Mouse (Mus musculus): ENCODE measurements around the gene Cd5. TPM values are rescaled to one million over a fixed set of nuclear protein-coding genes. Genes with fewer than 3 reads are reported as not detected.

Gene Cd5
- polyA plus RNA-seq, 1 experiment from 2014 or later: 0.52 TPM

DNA sequence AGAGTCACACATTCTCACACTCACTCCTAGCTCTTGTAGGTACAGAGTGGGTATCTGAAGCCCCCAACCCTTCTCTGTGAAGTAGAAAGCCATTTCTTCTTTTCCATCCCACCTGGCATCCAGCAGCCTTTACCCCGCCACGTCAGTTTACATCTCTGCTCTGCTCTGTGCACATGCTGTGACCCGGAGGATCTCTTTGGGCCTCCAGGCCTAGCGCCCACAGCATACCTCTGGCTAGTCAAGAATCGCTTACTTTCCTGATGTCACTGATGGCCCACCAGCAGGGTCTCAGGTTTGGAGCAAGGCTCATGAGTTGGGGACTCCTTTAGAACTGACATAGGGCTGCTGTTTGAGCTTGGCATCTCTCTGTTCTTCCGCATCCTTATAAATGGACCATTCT, 764 bp downstream of the Cd5 start:
- H3K4me2 ChIP-seq: no peak overlapping the region
- ATAC-seq (replicated peaks): no peak
- no peak overlapping the region for H3K27ac ChIP-seq
- H3K36me3 ChIP-seq (replicated peaks): no peaks in the 10 kb centered on the region
- no peak overlapping the region for H3K9ac ChIP-seq
- no peaks in the 10 kb centered on the region for H3K27me3 ChIP-seq (replicated peaks)
- H3K4me3 ChIP-seq: no peak overlapping the region
- no peaks in the 10 kb centered on the region for H3K4me1 ChIP-seq
- H3K9me3 ChIP-seq: no peaks in the 10 kb centered on the region
- 86% methylated on average over 6 of the region's 6 CpGs for WGBS

DNA sequence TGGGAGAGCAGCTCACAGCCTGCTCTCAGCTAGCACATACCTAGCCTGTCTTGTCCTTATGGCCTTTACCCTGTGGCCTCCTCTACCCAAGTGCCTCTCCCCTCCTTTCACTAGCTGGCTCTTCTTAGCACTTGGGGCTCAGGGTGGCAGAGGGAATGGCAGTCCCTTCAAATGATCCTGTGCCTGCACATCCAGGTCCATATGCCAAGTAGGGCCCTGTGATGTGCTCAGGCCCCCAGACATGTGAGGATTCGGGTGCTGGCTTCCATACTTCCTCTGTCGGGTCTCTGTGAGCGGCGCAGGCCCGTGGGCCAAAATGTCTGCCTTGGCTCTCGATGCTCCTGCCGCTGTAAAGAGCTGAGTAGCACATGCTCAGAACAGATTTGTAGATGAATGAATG, 2.9 kb downstream of the Cd5 start:
- 93% methylated on average over 7 of the region's 7 CpGs for WGBS
- H3K27ac ChIP-seq: no peak overlapping the region
- H3K4me1 ChIP-seq: no peaks in the 10 kb centered on the region
- H3K36me3 ChIP-seq (replicated peaks): no peaks in the 10 kb centered on the region
- no peak overlapping the region for H3K4me3 ChIP-seq
- H3K27me3 ChIP-seq (replicated peaks): no peaks in the 10 kb centered on the region
- no peaks in the 10 kb centered on the region for H3K9me3 ChIP-seq
- no peak for ATAC-seq (replicated peaks)
- no peak overlapping the region for H3K4me2 ChIP-seq
- H3K9ac ChIP-seq: no peak overlapping the region

DNA sequence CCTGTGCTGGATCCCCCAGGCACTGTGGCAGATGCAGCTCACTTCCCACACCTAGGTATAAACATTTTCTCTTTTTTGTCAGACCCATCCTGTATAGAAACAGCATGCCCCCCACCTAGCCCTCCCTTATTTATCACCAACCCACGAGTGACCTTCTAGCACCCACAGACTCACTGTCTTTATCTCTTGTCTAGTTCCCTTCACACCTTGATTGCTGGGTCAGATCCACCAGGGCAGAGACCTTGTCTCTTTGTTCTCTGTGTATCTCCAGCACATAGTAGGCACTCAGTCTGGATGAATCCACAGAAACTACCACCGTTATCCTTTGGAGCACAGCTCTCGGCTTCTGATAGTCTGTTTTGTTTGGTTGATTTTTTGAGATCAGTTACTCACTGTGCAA, 3.7 kb downstream of the Cd5 start:
- Histone ChIP-seq H3K9ac (no peak overlapping the region), H3K36me3 (replicated peaks) (no peaks in the 10 kb centered on the region), H3K4me1 (no peaks in the 10 kb centered on the region), H3K9me3 (no peaks in the 10 kb centered on the region), H3K4me3 (no peak overlapping the region), H3K27ac (no peak overlapping the region), H3K27me3 (replicated peaks) (no peaks in the 10 kb centered on the region), H3K4me2 (no peak overlapping the region)
- 88% methylated on average over 3 of the region's 3 CpGs for WGBS
- ATAC-seq (replicated peaks): no peak

DNA sequence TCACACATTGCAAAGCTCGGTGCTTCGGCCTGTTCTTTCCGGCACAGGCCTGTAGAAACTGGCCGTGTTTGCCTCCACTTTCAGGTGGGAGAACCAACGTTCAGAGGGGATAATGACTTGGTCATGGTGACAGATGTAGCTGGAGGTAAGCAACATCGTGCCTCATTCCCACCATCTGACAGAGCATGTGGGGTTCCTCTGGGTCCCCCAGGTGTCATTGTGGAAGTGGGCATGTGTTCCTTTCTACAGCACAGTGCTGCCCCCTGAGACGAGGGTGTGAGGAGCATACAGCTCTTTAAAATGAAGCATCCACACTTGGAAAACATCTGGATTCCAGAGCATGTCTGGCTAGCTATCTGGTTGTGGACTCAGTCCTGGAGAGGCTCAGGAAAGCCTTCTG, 4.2 kb downstream of the Cd5 start:
- no peaks in the 10 kb centered on the region for H3K4me1 ChIP-seq
- no peak overlapping the region for H3K9ac ChIP-seq
- 87% methylated on average over 7 of the region's 7 CpGs for WGBS
- no peak overlapping the region for H3K4me2 ChIP-seq
- ATAC-seq (replicated peaks): no peak
- H3K4me3 ChIP-seq: no peak overlapping the region
- no peaks in the 10 kb centered on the region for H3K36me3 ChIP-seq (replicated peaks)
- H3K27ac ChIP-seq: no peak overlapping the region
- H3K9me3 ChIP-seq: no peaks in the 10 kb centered on the region
- no peaks in the 10 kb centered on the region for H3K27me3 ChIP-seq (replicated peaks)

DNA sequence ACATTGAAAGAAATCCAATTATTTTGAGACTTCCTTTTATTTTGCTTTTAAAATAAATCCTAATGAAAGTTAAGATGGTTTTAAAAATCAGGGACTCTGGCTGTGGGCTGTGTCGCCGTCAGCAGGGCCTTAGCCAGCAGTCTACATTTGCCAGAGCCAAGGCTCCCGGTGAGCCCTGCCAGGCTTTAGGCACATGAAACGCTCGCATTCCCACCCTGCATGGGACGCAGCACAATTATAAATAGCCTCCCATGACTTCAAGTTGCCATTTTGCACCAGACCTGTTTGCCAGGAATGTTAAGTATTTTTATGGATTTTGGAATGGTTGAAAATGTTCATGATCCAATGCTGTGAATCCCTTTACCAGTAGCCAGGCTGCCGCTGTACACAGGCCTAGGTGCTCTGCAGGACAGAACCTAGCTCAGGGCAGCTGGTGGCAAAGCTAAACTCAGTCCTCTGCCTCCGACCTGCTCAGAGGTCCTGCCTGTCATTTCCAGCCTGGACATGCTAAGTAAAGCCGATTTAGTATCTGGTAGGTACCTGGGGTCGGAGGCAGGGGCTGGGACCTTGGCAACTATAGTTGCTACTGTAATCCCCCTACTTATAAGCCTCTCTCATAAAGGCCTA, 5.2 kb downstream of the Cd5 start:
- Histone ChIP-seq H3K9ac (no peak overlapping the region), H3K4me1 (no peaks in the 10 kb centered on the region), H3K27me3 (replicated peaks) (no peaks in the 10 kb centered on the region), H3K4me2 (no peak overlapping the region), H3K4me3 (no peak overlapping the region), H3K9me3 (no peaks in the 10 kb centered on the region), H3K36me3 (replicated peaks) (no peaks in the 10 kb centered on the region), H3K27ac (no peak overlapping the region)
- ATAC-seq (replicated peaks): no peak
- 81% methylated on average over 10 of the region's 10 CpGs for WGBS

DNA sequence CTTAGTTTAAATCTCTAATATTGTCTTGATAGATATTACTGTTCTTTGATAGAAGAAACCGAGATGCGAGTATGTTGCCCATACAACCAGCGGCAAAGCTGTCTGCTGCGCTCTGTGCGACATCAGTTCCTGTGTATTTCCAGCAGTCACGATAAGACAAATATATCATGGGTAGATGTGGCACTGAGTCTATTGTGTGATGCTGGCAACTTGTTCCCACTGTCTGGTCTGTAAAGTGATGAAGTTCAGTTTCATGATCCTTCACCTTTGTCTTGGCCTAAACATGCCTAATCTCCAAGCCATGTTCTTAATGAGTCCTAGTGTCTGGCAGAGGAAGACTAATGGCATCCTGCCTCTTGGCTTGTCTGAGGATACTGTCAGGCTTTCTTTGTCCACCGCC, 6.1 kb downstream of the Cd5 start:
- Histone ChIP-seq H3K4me2 (no peak overlapping the region), H3K27ac (no peak overlapping the region), H3K4me1 (no peaks in the 10 kb centered on the region), H3K36me3 (replicated peaks) (no peaks in the 10 kb centered on the region), H3K9ac (no peak overlapping the region), H3K4me3 (no peak overlapping the region), H3K9me3 (no peaks in the 10 kb centered on the region), H3K27me3 (replicated peaks) (no peaks in the 10 kb centered on the region)
- ATAC-seq (replicated peaks): no peak
- WGBS: 95% methylated on average over 7 of the region's 7 CpGs

DNA sequence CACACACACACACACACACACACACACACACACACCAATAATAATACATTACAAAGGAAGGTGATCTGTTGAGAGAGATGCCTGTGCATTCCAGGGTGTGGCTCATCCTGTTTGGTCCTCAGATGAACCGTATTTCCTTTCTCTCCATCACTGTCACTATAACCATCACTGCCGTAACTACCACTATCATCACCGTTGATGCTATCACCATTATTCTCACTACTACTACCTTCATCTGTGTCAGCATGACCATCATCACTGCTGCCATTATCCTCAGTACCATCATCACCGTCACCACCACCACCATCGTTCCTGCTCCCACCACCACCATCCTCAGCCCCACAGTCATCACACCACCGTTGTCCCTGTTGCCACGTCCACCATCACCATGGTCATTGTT, 6.8 kb downstream of the Cd5 start:
- H3K27me3 ChIP-seq (replicated peaks): no peaks in the 10 kb centered on the region
- H3K27ac ChIP-seq: no peak overlapping the region
- H3K4me2 ChIP-seq: no peak overlapping the region
- no peaks in the 10 kb centered on the region for H3K4me1 ChIP-seq
- H3K9me3 ChIP-seq: no peaks in the 10 kb centered on the region
- H3K36me3 ChIP-seq (replicated peaks): no peaks in the 10 kb centered on the region
- H3K4me3 ChIP-seq: no peak overlapping the region
- H3K9ac ChIP-seq: no peak overlapping the region
- WGBS: 97% methylated on average over 7 of the region's 7 CpGs
- ATAC-seq (replicated peaks): no peak

DNA sequence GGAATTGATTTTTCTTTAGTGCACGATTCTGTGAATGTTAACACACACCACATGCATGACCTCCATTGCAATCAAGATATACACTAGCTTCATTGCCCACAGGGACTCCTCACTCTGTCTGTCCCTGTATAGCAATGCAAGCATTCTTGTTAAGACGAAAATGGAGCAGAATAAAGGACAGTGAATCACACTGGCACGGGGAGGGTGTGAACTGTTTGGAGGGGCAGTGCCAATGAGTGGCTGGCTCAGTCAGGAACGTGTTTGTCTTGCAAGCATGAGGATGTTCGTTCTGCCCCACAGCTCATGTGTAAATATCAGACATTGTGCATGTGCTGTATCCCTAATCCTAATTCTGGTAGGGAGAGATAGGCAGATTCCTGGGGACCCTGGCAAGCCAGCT, 8.3 kb downstream of the Cd5 start:
- Histone ChIP-seq H3K4me2 (no peak overlapping the region), H3K27me3 (replicated peaks) (no peaks in the 10 kb centered on the region), H3K9me3 (no peaks in the 10 kb centered on the region), H3K27ac (no peak overlapping the region), H3K4me3 (no peak overlapping the region), H3K9ac (no peak overlapping the region), H3K36me3 (replicated peaks) (no peaks in the 10 kb centered on the region), H3K4me1 (no peaks in the 10 kb centered on the region)
- 0 out of 2 replicates have a peak, but pooled peaks have one; percentile 40 for ATAC-seq (replicated peaks)
- WGBS: 73% methylated on average over 5 of the region's 5 CpGs

DNA sequence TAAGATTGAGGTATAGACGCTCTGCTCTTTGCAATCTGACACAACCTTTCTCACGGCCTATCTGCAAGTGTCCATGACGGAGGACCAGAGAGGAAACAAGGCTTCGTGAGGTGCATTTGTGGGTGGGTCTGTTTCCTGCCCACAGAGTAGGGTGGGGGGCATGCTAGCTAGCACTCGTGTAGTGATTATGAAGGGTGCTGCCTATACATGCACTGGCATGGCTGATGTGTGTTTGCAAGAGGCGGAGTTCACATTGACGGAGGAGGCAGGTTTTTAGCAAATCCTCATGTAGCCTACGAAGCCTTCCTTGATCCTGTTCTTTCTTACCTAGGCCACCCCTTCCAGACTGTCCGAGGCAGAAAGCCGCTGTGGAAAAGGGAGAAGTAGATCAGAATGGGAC, 8.9 kb downstream of the Cd5 start:
- H3K9ac ChIP-seq: no peak overlapping the region
- WGBS: 89% methylated on average over 10 of the region's 10 CpGs
- no peak overlapping the region for H3K27ac ChIP-seq
- H3K4me1 ChIP-seq: no peaks in the 10 kb centered on the region
- H3K27me3 ChIP-seq (replicated peaks): no peaks in the 10 kb centered on the region
- H3K4me3 ChIP-seq: no peak overlapping the region
- H3K36me3 ChIP-seq (replicated peaks): no peaks in the 10 kb centered on the region
- no peak overlapping the region for H3K4me2 ChIP-seq
- no peaks in the 10 kb centered on the region for H3K9me3 ChIP-seq
- ATAC-seq (replicated peaks): peak; percentile 12; the same call in 1 of the 2 replicates

DNA sequence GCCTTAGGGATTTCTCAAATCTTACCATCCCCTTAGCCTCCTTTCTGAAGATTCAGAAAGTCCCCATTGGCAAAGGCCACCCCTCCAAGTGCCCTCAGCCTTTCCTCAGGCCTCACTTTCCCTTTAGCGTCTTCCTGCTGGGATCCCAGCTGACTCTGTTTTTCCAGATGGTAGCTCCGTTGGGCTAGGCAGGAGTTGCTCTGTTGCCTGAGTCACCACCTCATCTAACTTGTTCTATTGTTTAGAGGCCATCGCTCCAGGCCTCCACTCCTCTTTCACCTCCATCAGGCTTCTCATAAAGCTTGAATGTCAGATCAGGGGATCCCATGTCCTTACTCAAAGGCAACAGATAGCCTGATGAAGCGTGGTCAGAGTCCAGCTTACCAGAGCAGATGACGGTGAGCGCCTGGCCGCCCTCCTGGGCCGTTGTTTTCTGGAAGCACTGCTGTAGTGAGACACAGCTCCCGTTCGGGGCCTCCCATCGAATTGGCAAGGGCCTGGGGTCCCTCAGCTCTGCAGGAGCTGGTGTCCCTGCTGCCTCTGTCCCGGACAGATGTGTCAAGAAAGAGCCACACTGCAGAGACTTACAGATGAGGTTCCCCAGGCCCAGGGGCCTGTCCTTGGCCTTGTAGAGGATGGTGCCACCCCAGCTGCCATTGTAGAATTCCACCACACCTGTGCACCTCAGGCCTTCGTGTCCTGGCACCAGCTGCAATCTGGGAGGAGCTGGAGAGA, 14.0 kb downstream of the Cd5 start:
- no peaks in the 10 kb centered on the region for H3K9me3 ChIP-seq
- H3K27ac ChIP-seq: no peak overlapping the region
- ATAC-seq (replicated peaks): no peak
- peaks cover 21% of the 10 kb centered on the region for H3K4me1 ChIP-seq
- no peak overlapping the region for H3K4me3 ChIP-seq
- H3K27me3 ChIP-seq (replicated peaks): no peaks in the 10 kb centered on the region
- no peak overlapping the region for H3K9ac ChIP-seq
- 83% methylated on average over 13 of the region's 13 CpGs for WGBS
- no peak overlapping the region for H3K4me2 ChIP-seq
- no peaks in the 10 kb centered on the region for H3K36me3 ChIP-seq (replicated peaks)

DNA sequence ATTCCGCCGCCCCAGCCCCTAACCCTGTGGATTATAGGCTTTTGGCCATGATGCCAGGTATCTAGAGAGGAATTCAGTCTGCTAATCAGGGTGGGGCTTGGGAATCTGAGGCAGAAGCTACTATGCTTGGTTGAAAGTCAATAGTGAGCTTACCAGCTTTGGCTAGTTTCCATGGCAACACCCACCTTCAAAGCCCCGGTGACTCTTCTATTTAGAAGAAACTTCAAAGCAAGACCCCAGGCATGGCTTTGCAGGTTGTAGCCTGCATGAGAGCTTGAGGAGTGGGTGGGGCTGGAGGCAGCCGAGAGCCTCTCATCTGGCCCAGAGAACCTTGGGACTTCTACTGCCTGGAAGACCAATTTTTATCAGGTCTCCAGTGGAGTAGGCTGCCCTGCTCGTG, 15.2 kb downstream of the Cd5 start:
- H3K4me2 ChIP-seq: no peak overlapping the region
- H3K9me3 ChIP-seq: no peaks in the 10 kb centered on the region
- ATAC-seq (replicated peaks): peak; percentile 73
- peak overlapping the region; percentile 67 for H3K27ac ChIP-seq
- H3K36me3 ChIP-seq (replicated peaks): no peaks in the 10 kb centered on the region
- peaks cover 26% of the 10 kb centered on the region for H3K4me1 ChIP-seq
- H3K4me3 ChIP-seq: no peak overlapping the region
- no peaks in the 10 kb centered on the region for H3K27me3 ChIP-seq (replicated peaks)
- WGBS: 20% methylated on average over 5 of the region's 5 CpGs
- no peak overlapping the region for H3K9ac ChIP-seq

DNA sequence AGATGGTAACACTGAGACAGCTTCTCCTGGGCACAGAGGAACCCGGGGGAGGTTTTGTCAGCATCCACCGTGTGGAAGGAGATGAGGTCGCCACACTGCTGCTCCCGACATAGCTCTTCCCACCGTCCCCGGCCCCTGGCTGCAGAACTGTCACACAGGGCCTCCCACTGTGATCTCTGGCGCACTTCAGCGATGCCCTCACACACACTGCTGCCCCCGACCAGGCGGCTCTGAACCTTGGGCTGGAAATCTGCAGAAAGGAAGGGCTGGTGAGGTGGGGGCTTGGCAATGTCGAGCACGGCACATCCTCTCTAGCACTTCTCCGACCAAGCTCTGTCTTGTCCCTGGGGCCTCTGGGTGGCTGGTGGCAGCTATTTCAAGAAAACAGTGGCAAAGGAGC, 15.7 kb downstream of the Cd5 start:
- H3K27me3 ChIP-seq (replicated peaks): no peaks in the 10 kb centered on the region
- H3K36me3 ChIP-seq (replicated peaks): no peaks in the 10 kb centered on the region
- WGBS: 17% methylated on average over 13 of the region's 13 CpGs
- no peak overlapping the region for H3K9ac ChIP-seq
- peak overlapping the region; percentile 67 for H3K27ac ChIP-seq
- peaks cover 26% of the 10 kb centered on the region for H3K4me1 ChIP-seq
- no peaks in the 10 kb centered on the region for H3K9me3 ChIP-seq
- no peak overlapping the region for H3K4me3 ChIP-seq
- no peak overlapping the region for H3K4me2 ChIP-seq
- ATAC-seq (replicated peaks): peak; percentile 26; the same call in 1 of the 2 replicates

DNA sequence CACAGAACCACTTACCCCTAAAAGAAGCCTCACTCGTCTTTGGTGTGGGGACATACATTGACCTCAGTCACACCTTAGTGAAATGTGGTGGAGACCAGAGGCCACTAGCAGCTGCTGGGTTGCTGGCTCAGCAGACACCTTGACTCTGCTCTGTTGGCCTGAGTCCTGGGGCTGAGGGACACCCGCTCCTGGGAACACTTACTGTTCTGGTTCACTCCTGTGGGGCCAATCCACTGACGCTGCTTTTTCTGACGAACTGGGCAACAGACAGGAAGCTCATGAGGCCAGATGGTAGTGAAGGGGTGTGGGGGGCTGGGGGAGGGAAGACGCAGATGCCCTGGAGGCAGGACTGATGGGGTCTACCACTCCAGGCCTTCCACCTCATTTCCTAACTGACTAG, 17.7 kb downstream of the Cd5 start:
- WGBS: 62% methylated on average over 5 of the region's 5 CpGs
- H3K36me3 ChIP-seq (replicated peaks): no peaks in the 10 kb centered on the region
- peaks cover 26% of the 10 kb centered on the region for H3K4me1 ChIP-seq
- H3K27ac ChIP-seq: no peak overlapping the region
- no peak for ATAC-seq (replicated peaks)
- H3K27me3 ChIP-seq (replicated peaks): no peaks in the 10 kb centered on the region
- no peak overlapping the region for H3K4me2 ChIP-seq
- no peaks in the 10 kb centered on the region for H3K9me3 ChIP-seq
- no peak overlapping the region for H3K4me3 ChIP-seq
- H3K9ac ChIP-seq: no peak overlapping the region

All from midbrain, embryonic 15.5 days (tissue).